In genomic region chr3:120732391-120732790, GRCm38 (mm10) we compare ENCODE assay signal across 22 mouse cellular contexts.
DNase-seq lines count a peak whose midpoint lies in the region; TF ChIP-seq lines count a peak whose summit lies in the region.
"Had no signal": no experiment of that assay in that cellular context is flagged by ENCODE, and none has a peak within 500 bp of the region (broad histone marks: within the 10 kb centered on the region; RNA-seq: fewer than 3 reads in every experiment).

No protein-coding gene starts in this region.

- no peak overlapping the region for H3K4me3 ChIP-seq in kidney, adult 2 months (ENCODE audit: insufficient read depth, low read depth, low read length)
- H3K4me3 ChIP-seq: embryonic facial prominence, embryonic 10.5 days; embryonic facial prominence, embryonic 13.5 days; erythroblast, embryonic 14.5 days; forebrain, embryonic 12.5 days; forebrain, embryonic 15.5 days; heart, adult 2 months; hindbrain, embryonic 12.5 days; hindbrain, embryonic 15.5 days had no signal

- no peak for TF ChIP-seq POLR2A in kidney, adult 2 months (IDR thresholded peaks at IDR 0.05; ENCODE audit: low read depth, low read length)

- TF ChIP-seq CTCF in kidney, adult 2 months (conservative IDR thresholded peaks at IDR 0.05; ENCODE audit: insufficient read depth, insufficient read length, low read depth, low read length) = no peak

- intact Hi-C loops in left cerebral cortex, postnatal 14 days (cut with DNase I) = no loop called here

- WGBS in kidney, adult 2 months = 93% methylated on average over 8 of the region's 8 CpGs

- no peaks in the 10 kb centered on the region for H3K27me3 ChIP-seq in kidney, adult 2 months (replicated peaks; ENCODE audit: control insufficient read depth, insufficient read depth, low read length)
- H3K27me3 ChIP-seq: embryonic facial prominence, embryonic 13.5 days; forebrain, embryonic 12.5 days; forebrain, embryonic 15.5 days; hindbrain, embryonic 12.5 days; hindbrain, embryonic 15.5 days had no signal

- peak; percentile 93 for DNase-seq in brain, adult 2 months (ENCODE audit: low read depth, low spot score)
- peak; percentile 78 for DNase-seq in cerebellum, adult 11-12 months
- DNase-seq in cerebellum, adult 8-10 months = peak; percentile 48
- DNase-seq in cerebellum, postnatal 14 days = peak; percentile 35 to 47
- DNase-seq in left cerebral cortex, postnatal 14 days (ENCODE audit: low spot score in 2 of 2) = no peak
- no peak for DNase-seq in kidney, adult 2 months
- no peak for DNase-seq in right cerebral cortex, adult 2 months (ENCODE audit: low spot score in 2 of 2)
- DNase-seq in left cerebral cortex, adult 18-20 months (ENCODE audit: low spot score in 2 of 2) = no peak
- DNase-seq: adrenal gland, adult 2 months; adrenal gland, postnatal 14 days; embryo, embryonic 11 days; gastrocnemius, postnatal 10 days; gastrocnemius, postnatal 36 days; heart, adult 2 months; kidney, adult 8-10 months had no signal

- no peak overlapping the region for H3K27ac ChIP-seq in kidney, adult 2 months (ENCODE audit: insufficient read depth, low read depth, low read length)
- H3K27ac ChIP-seq: embryonic facial prominence, embryonic 10.5 days; embryonic facial prominence, embryonic 13.5 days; forebrain, embryonic 12.5 days; heart, adult 2 months; hindbrain, embryonic 12.5 days; hindbrain, embryonic 15.5 days had no signal

- H3K36me3 ChIP-seq in kidney, adult 2 months (ENCODE audit: control insufficient read depth, insufficient read depth, low read length) = no peaks in the 10 kb centered on the region
- H3K36me3 ChIP-seq: embryonic facial prominence, embryonic 10.5 days; embryonic facial prominence, embryonic 13.5 days; forebrain, embryonic 12.5 days; forebrain, embryonic 15.5 days; hindbrain, embryonic 12.5 days; hindbrain, embryonic 15.5 days had no signal

- no peaks in the 10 kb centered on the region for H3K4me1 ChIP-seq in kidney, adult 2 months (ENCODE audit: control insufficient read depth, insufficient read depth, low read length)
- H3K4me1 ChIP-seq: embryonic facial prominence, embryonic 13.5 days had no signal

Comparison
In these comparisons a context has a peak if more than half of its experiments do, and no peak if none do; other contexts are left out.
1. DNase-seq: peak in brain, adult 2 months (single experiment), cerebellum, adult 11-12 months (single experiment), cerebellum, adult 8-10 months (single experiment) and cerebellum, postnatal 14 days (2 of 2); none in left cerebral cortex, postnatal 14 days (0 of 2), kidney, adult 2 months (single experiment), right cerebral cortex, adult 2 months (0 of 2) and left cerebral cortex, adult 18-20 months (0 of 2).